8 mouse cellular contexts compared by ENCODE assay signal in the genomic region with DNA sequence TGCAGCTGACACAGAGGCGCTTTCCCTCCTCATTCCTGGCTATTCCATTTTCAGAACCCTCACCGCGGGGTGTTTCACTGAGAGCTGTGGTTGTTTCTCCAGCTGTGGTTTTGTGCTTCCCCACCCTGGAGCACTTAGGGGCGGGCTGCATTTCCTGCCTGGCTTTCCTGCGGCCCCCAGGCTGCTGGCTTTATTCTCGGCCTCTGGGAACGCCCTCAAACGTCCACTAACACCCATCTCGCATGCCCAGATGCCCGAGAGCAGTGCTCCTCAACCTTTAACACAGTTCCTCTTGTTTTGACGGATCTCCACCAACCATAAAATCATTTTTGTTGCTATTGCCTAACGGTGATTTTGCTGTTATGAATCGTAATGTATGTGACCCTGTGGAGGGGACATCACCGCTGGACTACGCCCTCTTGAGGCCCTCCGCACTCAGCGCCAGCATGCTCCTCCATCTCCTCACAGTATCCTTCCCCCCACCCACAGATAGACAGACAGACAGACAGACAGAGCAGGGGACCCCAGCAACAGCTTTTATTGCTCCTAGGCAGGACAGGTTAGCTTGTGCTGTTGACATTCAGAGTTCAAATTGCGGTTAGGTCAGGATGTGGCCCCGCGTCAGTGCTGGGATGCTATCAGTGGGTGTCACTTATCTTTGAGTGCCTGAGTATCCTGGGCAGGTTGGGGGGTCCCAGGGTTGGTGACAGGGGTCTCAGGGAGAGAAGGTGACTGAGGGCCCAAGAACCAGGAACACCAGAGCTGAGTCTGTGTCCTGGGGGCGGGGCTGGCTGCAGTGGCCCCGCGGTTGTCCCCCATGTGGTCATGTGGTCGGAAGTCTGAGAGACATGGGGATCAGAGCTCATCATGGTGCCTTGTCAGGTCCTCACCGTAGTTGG. TPM values are rescaled to one million over a fixed set of nuclear protein-coding genes. Genes with fewer than 3 reads are reported as not detected.
A peak's percentile ranks its signal among the peaks of the same experiment; 100 is the strongest.
DNase-seq lines count a peak whose midpoint lies in the region; ATAC-seq and TF ChIP-seq lines count a peak whose summit lies in the region.

No protein-coding gene starts in this region.

- H3K4me1 ChIP-seq in heart, adult 2 months (ENCODE audit: control insufficient read depth, insufficient read depth, low read length): peaks cover 6% of the 10 kb centered on the region
- peaks cover 21% of the 10 kb centered on the region; the same call in 1 of the 2 replicates for H3K4me1 ChIP-seq in kidney, embryonic 15.5 days
- H3K4me1 ChIP-seq in stomach, embryonic 16.5 days (ENCODE audit: control insufficient read depth, insufficient read depth, low read length): 0 out of 2 replicates have a peak, but pooled peaks cover 3% of the 10 kb centered on the region

- TF ChIP-seq POLR2A in heart, adult 2 months (IDR thresholded peaks at IDR 0.05; ENCODE audit: insufficient read depth, low read depth, low read length): no peak; the same call in none of the 2 replicates

- 45% methylated on average over 25 of the region's 25 CpGs for WGBS in heart, adult 2 months
- 69% methylated on average over 25 of the region's 25 CpGs for WGBS in kidney, embryonic 15.5 days
- whole genome bisulfite sequencing in stomach, embryonic 16.5 days: 64% methylated on average over 25 of the region's 25 CpGs

- 0 out of 2 replicates have a peak, but pooled peaks have one; percentile 8 for ATAC-seq in kidney, embryonic 15.5 days (replicated peaks; ENCODE audit: low FRiP score)
- ATAC-seq in stomach, embryonic 16.5 days (ENCODE audit: insufficient read depth, low FRiP score): no peak

- no peaks in the 10 kb centered on the region for H3K9me3 ChIP-seq in kidney, embryonic 15.5 days (replicated peaks)
- H3K9me3 ChIP-seq in stomach, embryonic 16.5 days (replicated peaks; ENCODE audit: control insufficient read depth, low read length): no peaks in the 10 kb centered on the region

- H3K4me3 ChIP-seq in heart, adult 2 months: peak overlapping the region; percentile 22; the same call in 1 of the 2 replicates
- 0 out of 2 replicates have a peak overlapping the region, but pooled peaks have one; percentile 7 for H3K4me3 ChIP-seq in kidney, embryonic 15.5 days (replicated peaks)
- H3K4me3 ChIP-seq in stomach, embryonic 16.5 days (replicated peaks; ENCODE audit: low read length): no peak overlapping the region

- peak; percentile 62; the same call in 1 of the 2 replicates for TF ChIP-seq EP300 in heart, adult 2 months (IDR thresholded peaks at IDR 0.05; ENCODE audit: insufficient read depth, low read depth, low read length)

- no peaks in the 10 kb centered on the region for H3K79me2 ChIP-seq in heart, adult 2 months (replicated peaks; ENCODE audit: control insufficient read depth, insufficient read depth, low read length)

- no peaks in the 10 kb centered on the region for H3K36me3 ChIP-seq in heart, adult 2 months (ENCODE audit: control insufficient read depth, insufficient read depth, low read length)
- H3K36me3 ChIP-seq in kidney, embryonic 15.5 days: peaks cover 65% of the 10 kb centered on the region
- peaks cover 13% of the 10 kb centered on the region for H3K36me3 ChIP-seq in stomach, embryonic 16.5 days (ENCODE audit: control insufficient read depth, insufficient read depth, low read length)

- peak; percentile 64 to 67 for DNase-seq in B cell, adult 2 months
- DNase-seq in ES-CJ7 (ENCODE audit: low read depth, low spot score): peak; percentile 63
- DNase-seq in heart, adult 2 months: peak; percentile 75 to 84
- peak; percentile 62 for DNase-seq in lung, postnatal 14 days
- no peak for DNase-seq in ovary, postnatal 14 days (ENCODE audit: low spot score)
- DNase-seq in urinary bladder, postnatal 10 days (ENCODE audit: low spot score): no peak

- TF ChIP-seq CTCF in heart, adult 2 months (IDR thresholded peaks at IDR 0.05): peak; percentile 39

- peak overlapping the region; percentile 51 for H3K9ac ChIP-seq in heart, adult 2 months (ENCODE audit: low read depth, low read length)
- no peak overlapping the region for H3K9ac ChIP-seq in kidney, embryonic 15.5 days
- H3K9ac ChIP-seq in stomach, embryonic 16.5 days (ENCODE audit: low read length): no peak overlapping the region

- H3K27ac ChIP-seq in heart, adult 2 months: peak overlapping the region; percentile 83
- peak overlapping the region; percentile 74 for H3K27ac ChIP-seq in kidney, embryonic 15.5 days
- peak overlapping the region; percentile 54 for H3K27ac ChIP-seq in stomach, embryonic 16.5 days (ENCODE audit: low read length)

- intact Hi-C loops in heart, adult 2 months (cut with DNase I): loop anchor here (2.0 kb wide), 1 partner anchor 20 kb away; the partner anchor contains the start of gene Fcgrt

- H3K4me2 ChIP-seq in kidney, embryonic 15.5 days: no peak overlapping the region
- H3K4me2 ChIP-seq in stomach, embryonic 16.5 days (ENCODE audit: low read depth, low read length): peak overlapping the region; percentile 2; the same call in 1 of the 2 replicates

- no peaks in the 10 kb centered on the region for H3K27me3 ChIP-seq in heart, adult 2 months (ENCODE audit: control insufficient read depth, insufficient read depth, low read length)
- H3K27me3 ChIP-seq in kidney, embryonic 15.5 days: no peaks in the 10 kb centered on the region
- H3K27me3 ChIP-seq in stomach, embryonic 16.5 days (ENCODE audit: control insufficient read depth, insufficient read depth, low read length): no peaks in the 10 kb centered on the region

RNA-seq across cellular contexts. Expression of gene Rcn3, which starts 9.4 kb away (rescaled TPM):
- total RNA-seq in heart, adult 2 months (2021): 10 to 100 TPM; 24.6 to 27.9 TPM
- polyA plus RNA-seq in heart, adult 2 months (2012; rRNA removed): 52.2 and 64.5 TPM in 2 replicates
- polyA plus RNA-seq in kidney, embryonic 15.5 days (2015; fragmentation: Nextera tagmentation; extraction: Ambion mirVana): 322 and 362 TPM in 2 replicates
- polyA plus RNA-seq in stomach, embryonic 16.5 days (2015; fragmentation: Nextera tagmentation; extraction: Ambion mirVana): 388 and 395 TPM in 2 replicates

RNA-seq across cellular contexts. Expression of gene Prrg2, which starts 20.2 kb away (rescaled TPM):
- 1 to 10 TPM; 5.5 to 6.2 TPM for total RNA-seq in heart, adult 2 months (2021)
- 19.8 and 23.6 TPM in 2 replicates for polyA plus RNA-seq in heart, adult 2 months (2012; rRNA removed)
- 33.7 and 36.2 TPM in 2 replicates for polyA plus RNA-seq in kidney, embryonic 15.5 days (2015; fragmentation: Nextera tagmentation; extraction: Ambion mirVana)
- polyA plus RNA-seq in stomach, embryonic 16.5 days (2015; fragmentation: Nextera tagmentation; extraction: Ambion mirVana): 24.7 and 27.4 TPM in 2 replicates

RNA-seq across cellular contexts. Expression of gene Nosip, which starts 20.4 kb away (rescaled TPM):
- 10 to 100 TPM; 27.0 to 29.3 TPM for total RNA-seq in heart, adult 2 months (2021)
- polyA plus RNA-seq in heart, adult 2 months (2012; rRNA removed): 41.7 and 43.6 TPM in 2 replicates
- polyA plus RNA-seq in kidney, embryonic 15.5 days (2015; fragmentation: Nextera tagmentation; extraction: Ambion mirVana): 71.5 and 79.5 TPM in 2 replicates
- 55.7 TPM in 2 replicates for polyA plus RNA-seq in stomach, embryonic 16.5 days (2015; fragmentation: Nextera tagmentation; extraction: Ambion mirVana)

RNA-seq across cellular contexts. Expression of gene Fcgrt, which starts 21.0 kb away (rescaled TPM):
- 10 to 100 TPM; 60.3 to 67.5 TPM for total RNA-seq in heart, adult 2 months (2021)
- 82.8 and 100 TPM in 2 replicates for polyA plus RNA-seq in heart, adult 2 months (2012; rRNA removed)
- 78.0 and 93.5 TPM in 2 replicates for polyA plus RNA-seq in kidney, embryonic 15.5 days (2015; fragmentation: Nextera tagmentation; extraction: Ambion mirVana)
- 138 and 149 TPM in 2 replicates for polyA plus RNA-seq in stomach, embryonic 16.5 days (2015; fragmentation: Nextera tagmentation; extraction: Ambion mirVana)

RNA-seq across cellular contexts. Expression of gene Prr12, which starts 30.0 kb away (rescaled TPM):
- total RNA-seq in heart, adult 2 months (2021): 10 to 100 TPM; 22.4 to 23.0 TPM
- polyA plus RNA-seq in heart, adult 2 months (2012; rRNA removed): 4.9 and 7.1 TPM in 2 replicates
- polyA plus RNA-seq in kidney, embryonic 15.5 days (2015; fragmentation: Nextera tagmentation; extraction: Ambion mirVana): 10.3 and 11.3 TPM in 2 replicates
- polyA plus RNA-seq in stomach, embryonic 16.5 days (2015; fragmentation: Nextera tagmentation; extraction: Ambion mirVana): 8.3 and 8.7 TPM in 2 replicates

Comparison
In these comparisons a context has a peak if more than half of its experiments do, and no peak if none do; other contexts are left out.
1. DNase-seq: peak in B cell, adult 2 months (2 of 2), ES-CJ7 (single experiment), heart, adult 2 months (2 of 2) and lung, postnatal 14 days (single experiment); none in ovary, postnatal 14 days (single experiment) and urinary bladder, postnatal 10 days (single experiment).
2. Peak in every context shown above with its lines, with median percentiles within 50 percentile points of each other: H3K27ac ChIP-seq.